Mouse (Mus musculus): Measurements from ENCODE around the gene Adgrf3. TPM values are rescaled to one million over a fixed set of nuclear protein-coding genes. Genes with fewer than 3 reads are reported as not detected.

Adgrf3 gene
- total RNA-seq, 2 experiments from 2014 or later = not detected

GRCm38 (mm10) chr5:30154013-30154412 lies 51.5 kb downstream of the Adgrf3 start:
- no peak for ATAC-seq (ENCODE audit: poor library complexity, severe bottlenecking)

GRCm38 (mm10) chr5:30153222-30153621 lies 52.3 kb downstream of the Adgrf3 start:
- ATAC-seq (ENCODE audit: poor library complexity, severe bottlenecking) = no peak

- no peak for ATAC-seq (ENCODE audit: poor library complexity, severe bottlenecking)
Measured at GRCm38 (mm10) chr5:30152413-30152812, 53.1 kb downstream of the Adgrf3 start.

GRCm38 (mm10) chr5:30152007-30152406 lies 53.5 kb downstream of the Adgrf3 start:
- no peak for ATAC-seq (ENCODE audit: poor library complexity, severe bottlenecking)

- ATAC-seq (ENCODE audit: poor library complexity, severe bottlenecking) = 0 out of 2 replicates have a peak, but pooled peaks have one; percentile 30
Measured at GRCm38 (mm10) chr5:30148133-30148920, 57.2 kb downstream of the Adgrf3 start.

- ATAC-seq (ENCODE audit: poor library complexity, severe bottlenecking) = no peak
Measured at GRCm38 (mm10) chr5:30146526-30146925, 59.0 kb downstream of the Adgrf3 start.

Other genes with a start within 250 kb of the Adgrf3 start
- gene Il6, start 192.6 kb downstream of the Adgrf3 start, total RNA-seq (2015) = 14.1 and 24.4 TPM in 2 replicates
- gene Il6, start 192.6 kb downstream of the Adgrf3 start, total RNA-seq (2017) = 9.5 and 11.1 TPM in 2 replicates
- gene Tyms, start 132.1 kb downstream of the Adgrf3 start, total RNA-seq (2015) = 123 and 146 TPM in 2 replicates
- 91.0 and 114 TPM in 2 replicates for gene Tyms, start 132.1 kb downstream of the Adgrf3 start, total RNA-seq (2017)
- not detected in 2 replicates for gene Garem2, start 100.6 kb downstream of the Adgrf3 start, total RNA-seq (2015)
- gene Garem2, start 100.6 kb downstream of the Adgrf3 start, total RNA-seq (2017) = not detected in 2 replicates
- gene 3110082J24Rik, start 99.6 kb downstream of the Adgrf3 start, total RNA-seq (2015) = not detected in 2 replicates
- gene 3110082J24Rik, start 99.6 kb downstream of the Adgrf3 start, total RNA-seq (2017) = not detected in 2 replicates
- gene Hadha, start 50.6 kb downstream of the Adgrf3 start, total RNA-seq (2015) = 45.5 and 46.4 TPM in 2 replicates
- 119 and 133 TPM in 2 replicates for gene Hadha, start 50.6 kb downstream of the Adgrf3 start, total RNA-seq (2017)
- gene Hadhb, start 50.5 kb downstream of the Adgrf3 start, total RNA-seq (2015) = 44.1 and 50.8 TPM in 2 replicates
- gene Hadhb, start 50.5 kb downstream of the Adgrf3 start, total RNA-seq (2017) = 56.8 and 66.5 TPM in 2 replicates
- gene Selenoi, start 26.9 kb upstream of the Adgrf3 start, total RNA-seq (2015) = 16.1 and 17.2 TPM in 2 replicates
- 29.2 and 37.1 TPM in 2 replicates for gene Selenoi, start 26.9 kb upstream of the Adgrf3 start, total RNA-seq (2017)
- gene Drc1, start 75.7 kb upstream of the Adgrf3 start, total RNA-seq (2015) = 0.11 TPM in 1 of 2 replicates, not detected in the other
- gene Drc1, start 75.7 kb upstream of the Adgrf3 start, total RNA-seq (2017) = 0.28 TPM in 1 of 2 replicates, not detected in the other